Mouse (Mus musculus) CD4-positive helper T cell, adult 2 months (primary cell): ENCODE measurements around the gene Skiv2l.
"Not testable (repeated sequence)": the region's sequence is repeated elsewhere in the genome, so short reads cannot be mapped to it uniquely, and the experiment has no call there.

Source experiments
- DNase-seq: peaks from one replicate; pipeline ENCODE4 v3.0.0-alpha.2; 2012; ENCODE audit warnings: low read depth, missing footprints, low spot score

The Skiv2l gene

GRCm38 (mm10) chr17:34874321-34874720 lies 24.3 kb upstream of the Skiv2l start:
- DNase-seq: no peak

GRCm38 (mm10) chr17:34865981-34866380 lies 16.0 kb upstream of the Skiv2l start:
- DNase-seq: no peak

- no peak for DNase-seq
Measured at GRCm38 (mm10) chr17:34862416-34863081, 12.5 kb upstream of the Skiv2l start, which contains the start of gene Cfb. TSS of gene Cfb (minus strand) at chr17:34862518.

GRCm38 (mm10) chr17:34861704-34862415 lies 11.8 kb upstream of the Skiv2l start:
- DNase-seq: no peak

GRCm38 (mm10) chr17:34860514-34860913 lies 10.5 kb upstream of the Skiv2l start:
- no peak for DNase-seq

GRCm38 (mm10) chr17:34858670-34859069 lies 8.7 kb upstream of the Skiv2l start:
- DNase-seq: no peak

GRCm38 (mm10) chr17:34855825-34856224 lies 5.8 kb upstream of the Skiv2l start:
- DNase-seq: peak; percentile 52

GRCm38 (mm10) chr17:34854761-34855160 lies 4.8 kb upstream of the Skiv2l start:
- DNase-seq: no peak

- DNase-seq: no peak
Measured at GRCm38 (mm10) chr17:34853511-34853910, 3.5 kb upstream of the Skiv2l start.

GRCm38 (mm10) chr17:34850517-34851125 lies 611 bp upstream of the Skiv2l start:
- no peak for DNase-seq

GRCm38 (mm10) chr17:34847615-34848014 lies 2.4 kb downstream of the Skiv2l start:
- DNase-seq: no peak

GRCm38 (mm10) chr17:34847192-34847591 lies 2.8 kb downstream of the Skiv2l start:
- no peak for DNase-seq

- no peak for DNase-seq
Measured at GRCm38 (mm10) chr17:34844884-34845283, 5.1 kb downstream of the Skiv2l start.

GRCm38 (mm10) chr17:34840736-34841307 lies 9.2 kb downstream of the Skiv2l start:
- no peak for DNase-seq

GRCm38 (mm10) chr17:34838785-34839184 lies 11.2 kb downstream of the Skiv2l start:
- no peak for DNase-seq

GRCm38 (mm10) chr17:34837464-34838324 lies 12.3 kb downstream of the Skiv2l start:
- peak; percentile 22 for DNase-seq

GRCm38 (mm10) chr17:34836856-34837221 lies 13.2 kb downstream of the Skiv2l start, which contains the start of the genes Stk19 and Dxo:
TSS of gene Stk19 (minus strand) at chr17:34836945.
TSS of gene Dxo (plus strand) at chr17:34837019.
- DNase-seq: peak; percentile 98

- no peak for DNase-seq
Measured at GRCm38 (mm10) chr17:34836155-34836855, 13.7 kb downstream of the Skiv2l start.

GRCm38 (mm10) chr17:34830776-34831175 lies 19.2 kb downstream of the Skiv2l start:
- DNase-seq: not testable (repeated sequence)

GRCm38 (mm10) chr17:34814818-34815370 lies 35.1 kb downstream of the Skiv2l start:
- no peak for DNase-seq
